Mouse (Mus musculus): ENCODE results near the gene Trim40. TPM values are rescaled to one million over a fixed set of nuclear protein-coding genes. Genes with fewer than 3 reads are reported as not detected.
A peak's percentile ranks its signal among the peaks of the same experiment; 100 is the strongest.

Trim40 gene
- polyA plus RNA-seq (2016; fragmentation: Nextera tagmentation; extraction: Ambion mirVana) = not detected in 2 replicates

DNA sequence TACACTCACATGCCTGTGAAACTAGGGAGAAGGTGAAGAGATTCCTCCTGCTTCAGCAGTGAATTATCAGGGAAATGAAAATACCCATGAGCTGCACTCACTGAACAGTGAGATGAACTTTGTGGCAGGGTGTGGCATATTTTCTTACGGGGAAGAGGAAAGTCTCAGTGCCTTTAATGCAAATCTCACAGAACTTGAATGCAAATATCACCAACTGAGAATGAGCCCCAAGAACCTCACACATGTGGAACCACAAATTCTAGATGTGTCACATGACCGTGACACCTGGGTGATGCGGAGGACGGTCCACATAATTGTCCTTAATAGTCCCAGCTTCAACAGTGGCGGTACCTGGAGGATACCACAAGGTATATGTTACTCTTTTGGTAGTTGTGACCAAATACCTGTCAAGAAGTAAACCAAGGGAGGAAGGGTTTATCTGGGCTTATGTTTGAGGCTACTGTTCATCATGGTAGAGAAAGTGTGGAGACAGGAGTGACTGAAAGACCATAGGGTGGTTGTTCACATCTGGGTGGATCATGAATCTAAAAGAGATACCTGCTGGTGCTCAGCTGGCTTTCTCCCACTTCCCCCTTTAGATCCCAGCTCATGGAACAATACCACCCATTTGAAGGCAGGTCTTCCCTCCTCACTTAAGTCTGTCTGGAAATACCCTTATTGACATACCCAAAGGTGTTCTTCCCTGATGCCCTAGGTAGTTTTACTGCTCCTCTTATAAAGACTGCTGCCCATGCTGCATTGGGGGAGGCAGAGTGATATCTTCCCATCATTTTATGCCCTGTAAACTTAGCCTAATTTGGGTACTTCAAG, at the start of gene Trim40:
Gene Trim40 (minus strand): TSS at position 51 of the 831 bp plus-strand sequence.
- WGBS = 87% methylated on average over 5 of the region's 5 CpGs
- no peak for DNase-seq (ENCODE audit: low spot score)
- Histone ChIP-seq H3K27ac (replicated peaks) (no peak within 1 kb of the TSS), H3K4me1 (no peaks in the 10 kb centered on the region), H3K9me3 (no peaks in the 10 kb centered on the region), H3K36me3 (replicated peaks) (no peaks in the 10 kb centered on the region), H3K27me3 (replicated peaks; ENCODE audit: low read depth, poor library complexity, severe bottlenecking) (no peaks in the 10 kb centered on the region), H3K4me3 (no peak within 1 kb of the TSS)

GRCm38 (mm10) chr17:36938056-36938455, 48.1 kb upstream of the Trim40 start:
- WGBS = 89% methylated on average over 2 of the region's 2 CpGs
- no peak for DNase-seq (ENCODE audit: low spot score)
- H3K36me3 ChIP-seq (replicated peaks) = no peaks in the 10 kb centered on the region

GRCm38 (mm10) chr17:36931806-36932205, 41.9 kb upstream of the Trim40 start:
- 82% methylated on average over 2 of the region's 2 CpGs for WGBS
- Histone ChIP-seq H3K27ac (replicated peaks) (no peak overlapping the region), H3K9me3 (no peaks in the 10 kb centered on the region), H3K27me3 (replicated peaks; ENCODE audit: low read depth, poor library complexity, severe bottlenecking) (no peaks in the 10 kb centered on the region; the same call in 1 of the 2 replicates), H3K4me1 (no peaks in the 10 kb centered on the region), H3K4me3 (no peak overlapping the region), H3K36me3 (replicated peaks) (no peaks in the 10 kb centered on the region)
- no peak for DNase-seq (ENCODE audit: low spot score)

More at GRCm38 (mm10) chr17:36938056-36938455, 48.1 kb upstream of the Trim40 start:
- Histone ChIP-seq H3K4me3 (no peak overlapping the region), H3K4me1 (peaks cover 6% of the 10 kb centered on the region), H3K27me3 (replicated peaks; ENCODE audit: low read depth, poor library complexity, severe bottlenecking) (peaks cover 32% of the 10 kb centered on the region), H3K9me3 (no peaks in the 10 kb centered on the region), H3K27ac (replicated peaks) (no peak overlapping the region)

DNA sequence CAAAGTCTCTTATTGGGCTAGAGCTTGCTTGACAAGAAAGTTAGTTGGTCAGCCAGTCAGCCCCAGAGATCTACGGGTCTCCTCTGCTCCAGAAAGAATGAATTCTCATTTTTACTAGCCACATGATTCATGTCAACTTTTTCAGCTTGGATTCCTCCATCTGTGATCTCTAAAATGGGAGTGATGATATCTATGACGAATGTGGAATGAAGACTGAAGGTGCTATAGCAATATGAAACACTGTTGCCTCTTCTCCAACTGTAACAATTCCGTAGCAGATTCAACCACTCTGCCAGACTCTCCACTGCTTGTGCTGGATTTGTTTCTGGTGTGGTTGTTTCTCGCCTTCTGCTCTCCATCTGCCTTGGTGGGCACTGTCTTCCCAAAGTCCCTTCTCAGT, 41.2 kb upstream of the Trim40 start:
- Histone ChIP-seq H3K27me3 (replicated peaks; ENCODE audit: low read depth, poor library complexity, severe bottlenecking) (no peaks in the 10 kb centered on the region), H3K4me3 (no peak overlapping the region), H3K9me3 (no peaks in the 10 kb centered on the region), H3K36me3 (replicated peaks) (no peaks in the 10 kb centered on the region), H3K27ac (replicated peaks) (no peak overlapping the region), H3K4me1 (no peaks in the 10 kb centered on the region)
- no peak for DNase-seq (ENCODE audit: low spot score)
- 86% methylated on average over 4 of the region's 4 CpGs for WGBS

DNA sequence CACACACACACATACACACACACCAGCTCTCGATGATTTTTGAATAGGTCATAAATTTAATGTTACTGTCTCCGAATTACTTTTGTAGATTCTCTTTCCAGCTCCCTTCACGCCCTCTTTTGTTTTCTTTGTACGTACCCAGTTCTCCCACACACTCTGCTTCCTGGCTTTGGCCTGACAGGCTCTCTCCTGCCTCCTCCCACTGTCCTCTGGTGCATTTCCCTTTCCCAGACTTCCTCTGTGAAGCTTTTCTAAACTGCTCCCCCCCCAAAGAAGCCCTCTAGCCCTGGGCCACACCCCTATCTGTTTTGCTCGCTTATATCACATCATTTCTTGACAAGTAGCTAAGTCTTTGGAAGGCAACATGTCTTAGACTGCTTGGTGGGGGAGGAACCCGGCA, 40.3 kb upstream of the Trim40 start:
- no peak for DNase-seq (ENCODE audit: low spot score)
- H3K4me1 ChIP-seq = no peaks in the 10 kb centered on the region
- H3K27ac ChIP-seq (replicated peaks) = no peak overlapping the region
- WGBS = 77% methylated on average over 6 of the region's 6 CpGs
- no peaks in the 10 kb centered on the region for H3K27me3 ChIP-seq (replicated peaks; ENCODE audit: low read depth, poor library complexity, severe bottlenecking)
- H3K9me3 ChIP-seq = no peaks in the 10 kb centered on the region
- H3K4me3 ChIP-seq = no peak overlapping the region
- H3K36me3 ChIP-seq (replicated peaks) = no peaks in the 10 kb centered on the region

DNA sequence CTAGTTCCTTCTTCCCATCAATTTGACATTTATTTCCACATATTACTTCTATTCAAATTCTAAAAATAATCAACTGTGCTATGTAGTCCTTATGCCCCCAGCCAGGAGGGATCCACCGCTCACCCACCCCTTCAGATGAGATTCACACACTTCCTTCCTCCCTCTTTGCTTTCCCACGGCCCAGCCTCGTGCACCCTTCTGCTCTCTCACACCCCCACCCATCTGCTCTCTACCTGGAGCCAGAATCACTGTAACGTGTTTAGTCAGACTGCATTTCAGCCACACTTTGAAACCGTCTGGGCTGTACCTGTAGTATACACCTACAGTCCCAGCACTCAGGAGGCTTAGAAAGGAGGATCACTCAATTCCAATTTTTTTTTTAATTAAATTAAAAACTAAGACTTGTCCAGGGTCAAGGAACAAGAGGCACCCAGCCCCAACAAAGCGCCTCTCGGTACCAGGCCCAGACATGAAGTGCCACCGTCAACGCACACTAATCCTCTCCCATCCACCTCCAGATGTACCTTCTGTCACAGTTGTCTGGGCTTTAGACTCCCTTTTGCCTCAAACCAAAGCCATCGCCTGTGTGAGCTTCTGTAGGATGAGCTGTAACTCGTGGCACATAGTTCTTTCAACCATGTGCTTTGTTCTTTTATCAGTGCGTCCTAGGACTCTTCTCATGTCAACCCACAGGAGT, 39.5 kb upstream of the Trim40 start:
- DNase-seq (ENCODE audit: low spot score) = no peak
- WGBS = 79% methylated on average over 12 of the region's 12 CpGs
- no peaks in the 10 kb centered on the region for H3K27me3 ChIP-seq (replicated peaks; ENCODE audit: low read depth, poor library complexity, severe bottlenecking)
- no peaks in the 10 kb centered on the region for H3K9me3 ChIP-seq
- no peaks in the 10 kb centered on the region for H3K4me1 ChIP-seq
- H3K36me3 ChIP-seq (replicated peaks) = no peaks in the 10 kb centered on the region
- no peak overlapping the region for H3K27ac ChIP-seq (replicated peaks)
- no peak overlapping the region for H3K4me3 ChIP-seq

DNA sequence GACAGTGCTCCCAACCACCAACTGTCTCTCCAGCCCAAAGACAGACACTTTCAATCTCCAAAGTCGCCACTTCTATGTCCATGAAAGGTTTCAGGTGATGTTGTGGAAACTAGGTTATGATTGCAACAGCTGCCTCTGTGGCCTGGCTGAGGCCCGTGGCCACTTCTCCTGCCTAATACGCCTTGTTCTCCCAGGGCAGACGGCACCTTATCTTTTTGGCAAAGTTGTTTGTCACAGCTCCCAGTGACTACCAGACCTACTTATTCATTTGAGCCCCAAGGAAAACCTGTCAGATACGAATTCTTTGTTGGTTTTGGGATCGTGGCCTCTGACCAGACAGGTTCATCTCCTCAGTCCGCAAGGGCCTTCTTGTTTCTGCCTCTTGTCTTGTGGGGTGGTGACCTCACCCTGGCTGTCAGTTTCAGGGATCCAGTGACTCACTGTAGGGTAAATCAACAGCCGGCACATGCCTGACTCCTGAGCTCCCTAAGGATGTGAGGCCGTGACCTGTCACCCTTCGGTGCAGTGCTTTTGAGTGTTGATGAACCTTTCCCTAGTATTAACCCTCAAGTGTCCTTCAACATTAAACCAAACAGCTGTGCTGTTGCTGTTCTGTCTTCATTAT, 37.7 kb upstream of the Trim40 start:
- 50% methylated on average over 10 of the region's 10 CpGs for WGBS
- Histone ChIP-seq H3K27me3 (replicated peaks; ENCODE audit: low read depth, poor library complexity, severe bottlenecking) (no peaks in the 10 kb centered on the region), H3K9me3 (no peaks in the 10 kb centered on the region), H3K4me1 (no peaks in the 10 kb centered on the region), H3K27ac (replicated peaks) (no peak overlapping the region), H3K36me3 (replicated peaks) (no peaks in the 10 kb centered on the region), H3K4me3 (no peak overlapping the region)
- DNase-seq (ENCODE audit: low spot score) = no peak

DNA sequence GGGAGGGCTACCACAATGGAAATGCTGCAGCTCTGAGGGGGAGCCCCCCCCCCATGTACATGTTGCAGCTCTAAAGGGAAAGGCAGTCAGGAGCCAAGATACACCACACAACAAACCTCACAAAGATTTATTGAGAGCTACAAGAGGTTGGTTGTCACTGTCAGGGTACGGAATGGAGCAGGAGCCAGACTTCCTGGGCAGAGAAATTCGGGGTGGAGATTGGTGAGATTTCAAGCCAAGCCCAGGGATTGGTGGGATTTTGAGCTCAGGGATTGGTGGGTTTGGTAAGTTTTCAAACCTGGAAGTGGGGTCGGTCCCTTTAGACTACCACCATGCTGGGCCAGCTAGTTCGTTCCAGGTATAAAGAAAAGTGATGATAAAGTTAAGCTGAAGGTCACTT, 33.6 kb upstream of the Trim40 start:
- no peak overlapping the region for H3K27ac ChIP-seq (replicated peaks)
- no peak for DNase-seq (ENCODE audit: low spot score)
- H3K27me3 ChIP-seq (replicated peaks; ENCODE audit: low read depth, poor library complexity, severe bottlenecking) = no peaks in the 10 kb centered on the region
- WGBS = 70% methylated on average over 4 of the region's 4 CpGs
- H3K4me3 ChIP-seq = no peak overlapping the region
- H3K4me1 ChIP-seq = no peaks in the 10 kb centered on the region
- no peaks in the 10 kb centered on the region for H3K36me3 ChIP-seq (replicated peaks)
- H3K9me3 ChIP-seq = no peaks in the 10 kb centered on the region

DNA sequence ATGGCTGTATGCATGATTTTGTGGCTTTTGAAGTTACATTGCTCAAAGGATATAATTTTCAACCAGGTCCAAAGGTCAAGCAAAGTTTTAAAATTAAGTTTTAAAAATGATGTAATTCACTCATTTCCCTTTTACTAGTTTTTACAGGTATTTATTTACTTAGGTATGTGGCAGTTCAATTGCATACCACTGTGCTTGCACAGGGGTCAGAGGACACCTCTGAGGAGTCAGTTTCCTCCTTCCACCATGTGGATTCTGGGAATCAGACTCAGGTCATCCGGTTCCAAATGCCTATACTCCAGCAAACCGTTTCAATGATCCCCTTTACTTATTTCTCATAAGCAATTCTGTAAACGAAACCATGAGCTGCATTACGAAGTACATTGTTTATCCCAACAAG, 32.8 kb upstream of the Trim40 start:
- Histone ChIP-seq H3K9me3 (no peaks in the 10 kb centered on the region), H3K27ac (replicated peaks) (no peak overlapping the region), H3K27me3 (replicated peaks; ENCODE audit: low read depth, poor library complexity, severe bottlenecking) (no peaks in the 10 kb centered on the region), H3K4me3 (no peak overlapping the region), H3K4me1 (no peaks in the 10 kb centered on the region), H3K36me3 (replicated peaks) (no peaks in the 10 kb centered on the region)
- WGBS = 86% methylated on average over 4 of the region's 4 CpGs
- DNase-seq (ENCODE audit: low spot score) = no peak

DNA sequence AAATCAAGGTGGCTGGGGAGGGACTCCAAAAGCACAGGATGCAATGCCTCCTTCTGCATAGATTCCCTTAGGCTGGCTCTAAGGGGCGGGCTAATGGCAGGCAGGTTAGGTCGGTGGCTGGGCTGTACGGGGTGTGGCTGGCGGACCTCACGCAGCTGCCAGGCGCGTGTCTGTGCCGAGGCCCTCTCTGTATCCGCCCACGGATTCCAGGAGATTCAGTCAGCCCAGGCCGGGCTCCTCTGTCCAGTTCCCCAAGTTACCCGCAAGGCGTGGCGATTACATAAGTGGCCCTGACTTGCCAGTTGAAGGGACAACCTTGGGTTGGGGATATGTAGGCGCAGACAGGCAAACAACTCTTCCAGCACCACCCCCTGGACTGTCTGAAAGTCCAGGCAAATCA, 30.3 kb upstream of the Trim40 start:
- H3K36me3 ChIP-seq (replicated peaks) = no peaks in the 10 kb centered on the region
- H3K27me3 ChIP-seq (replicated peaks; ENCODE audit: low read depth, poor library complexity, severe bottlenecking) = no peaks in the 10 kb centered on the region
- H3K4me3 ChIP-seq = no peak overlapping the region
- H3K9me3 ChIP-seq = no peaks in the 10 kb centered on the region
- H3K27ac ChIP-seq (replicated peaks) = no peak overlapping the region
- 52% methylated on average over 15 of the region's 15 CpGs for WGBS
- DNase-seq (ENCODE audit: low spot score) = no peak
- H3K4me1 ChIP-seq = no peaks in the 10 kb centered on the region

DNA sequence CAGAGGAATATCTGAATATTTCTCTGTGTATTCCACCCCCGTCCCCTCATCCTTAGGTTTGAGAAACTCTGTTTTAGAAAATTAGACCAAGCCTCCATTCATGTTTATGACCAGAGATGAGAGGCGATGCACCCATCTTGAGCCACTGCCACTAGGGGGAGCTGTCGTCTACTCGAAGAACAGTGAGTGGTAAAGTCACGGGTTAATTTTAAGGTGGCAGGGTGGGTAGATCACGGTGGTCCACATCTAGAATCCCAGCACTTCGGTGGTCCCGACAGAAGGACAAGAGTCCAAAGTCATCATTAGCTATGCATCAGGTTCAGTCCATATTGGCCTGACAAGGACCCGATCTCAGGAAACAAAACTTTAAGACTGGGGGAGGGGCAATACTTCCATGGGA, 25.2 kb upstream of the Trim40 start:
- WGBS = 15% methylated on average over 9 of the region's 9 CpGs
- H3K36me3 ChIP-seq (replicated peaks) = no peaks in the 10 kb centered on the region
- H3K27ac ChIP-seq (replicated peaks) = no peak overlapping the region
- no peak overlapping the region for H3K4me3 ChIP-seq
- DNase-seq (ENCODE audit: low spot score) = peak; percentile 69
- H3K4me1 ChIP-seq = no peaks in the 10 kb centered on the region
- H3K9me3 ChIP-seq = no peaks in the 10 kb centered on the region
- H3K27me3 ChIP-seq (replicated peaks; ENCODE audit: low read depth, poor library complexity, severe bottlenecking) = no peaks in the 10 kb centered on the region

DNA sequence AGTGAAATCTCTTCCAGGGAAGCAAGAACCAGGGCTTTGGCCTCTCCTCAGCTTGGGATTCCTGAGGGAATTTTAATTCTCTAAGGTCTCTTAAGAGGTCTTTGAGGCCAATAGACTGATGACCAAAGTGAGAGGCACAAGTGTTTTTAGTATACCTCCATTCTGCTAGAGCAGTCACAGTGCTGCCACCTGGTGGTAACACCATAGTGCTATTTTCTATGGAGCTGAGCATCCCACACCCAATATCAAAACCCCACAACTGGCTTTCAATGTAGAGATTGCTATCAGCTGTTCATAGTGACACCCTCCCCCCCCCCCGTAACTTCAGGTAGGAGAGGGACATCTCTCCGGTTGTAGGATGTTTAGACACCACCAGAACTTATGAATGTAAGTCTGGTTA, 24.2 kb upstream of the Trim40 start:
- DNase-seq (ENCODE audit: low spot score) = peak; percentile 68
- 15% methylated on average over 2 of the region's 2 CpGs for WGBS
- Histone ChIP-seq H3K9me3 (no peaks in the 10 kb centered on the region), H3K4me1 (no peaks in the 10 kb centered on the region), H3K4me3 (no peak overlapping the region), H3K27me3 (replicated peaks; ENCODE audit: low read depth, poor library complexity, severe bottlenecking) (no peaks in the 10 kb centered on the region), H3K36me3 (replicated peaks) (no peaks in the 10 kb centered on the region), H3K27ac (replicated peaks) (no peak overlapping the region)

GRCm38 (mm10) chr17:36912031-36912430, 22.1 kb upstream of the Trim40 start:
- Histone ChIP-seq H3K9me3 (no peaks in the 10 kb centered on the region), H3K27ac (replicated peaks) (no peak overlapping the region), H3K27me3 (replicated peaks; ENCODE audit: low read depth, poor library complexity, severe bottlenecking) (no peaks in the 10 kb centered on the region), H3K36me3 (replicated peaks) (no peaks in the 10 kb centered on the region), H3K4me3 (no peak overlapping the region), H3K4me1 (no peaks in the 10 kb centered on the region)
- WGBS = 67% methylated on average over 2 of the region's 2 CpGs
- no peak for DNase-seq (ENCODE audit: low spot score)
